18 mouse cellular contexts compared by ENCODE assay signal in the genomic region with DNA sequence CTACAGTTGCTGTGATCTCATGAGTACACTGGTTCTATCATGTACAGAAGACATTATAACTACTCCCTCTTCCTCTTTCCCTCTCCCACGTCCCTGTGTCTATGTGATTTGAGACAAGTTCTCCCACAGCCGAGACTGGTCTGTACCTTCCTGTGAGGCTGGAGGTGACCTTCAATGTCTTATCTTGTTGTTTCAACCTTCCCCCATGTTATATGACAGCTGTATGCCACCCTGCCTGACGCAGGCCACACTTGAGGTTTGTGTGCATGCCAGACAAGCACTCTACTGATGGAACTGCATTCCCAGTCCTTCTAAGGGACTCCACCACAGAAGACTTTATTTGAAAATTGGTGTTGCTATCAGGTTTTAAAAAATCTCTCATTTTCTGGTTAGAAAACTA.
"Had no signal": no experiment of that assay in that cellular context is flagged by ENCODE, and none has a peak within 500 bp of the region (broad histone marks: within the 10 kb centered on the region; RNA-seq: fewer than 3 reads in every experiment).

No protein-coding gene starts in this region.

- H3K27me3 ChIP-seq: limb, embryonic 13.5 days; midbrain, embryonic 12.5 days; midbrain, embryonic 15.5 days; neural tube, embryonic 13.5 days; stomach, embryonic 15.5 days had no signal

- H3K4me1 ChIP-seq: limb, embryonic 10.5 days; midbrain, embryonic 15.5 days; stomach, embryonic 15.5 days had no signal

- ATAC-seq: midbrain, embryonic 15.5 days had no signal

- H3K27ac ChIP-seq: limb, embryonic 10.5 days; limb, embryonic 13.5 days; liver, embryonic 14.5 days; midbrain, embryonic 12.5 days; midbrain, embryonic 15.5 days; neural tube, embryonic 13.5 days; stomach, embryonic 15.5 days had no signal

- H3K4me2 ChIP-seq: limb, embryonic 13.5 days; midbrain, embryonic 12.5 days; midbrain, embryonic 15.5 days; neural tube, embryonic 13.5 days; stomach, embryonic 15.5 days had no signal

- DNase-seq: kidney, adult 18-20 months; kidney, adult 9 months; kidney, postnatal 14 days; kidney, postnatal 4 days; lung, adult 2 months; lung, postnatal 14 days; lung, postnatal 4 days; retina, postnatal 1 day; right cerebral cortex, postnatal 25 days; spleen, adult 18-20 months; thymus, postnatal 25 days had no signal

- H3K4me3 ChIP-seq: limb, embryonic 10.5 days; limb, embryonic 13.5 days; midbrain, embryonic 12.5 days; midbrain, embryonic 15.5 days; neural tube, embryonic 13.5 days; stomach, embryonic 15.5 days had no signal

- H3K36me3 ChIP-seq: limb, embryonic 10.5 days; limb, embryonic 13.5 days; midbrain, embryonic 12.5 days; midbrain, embryonic 15.5 days; neural tube, embryonic 13.5 days; stomach, embryonic 15.5 days had no signal

- H3K9me3 ChIP-seq: limb, embryonic 10.5 days; limb, embryonic 13.5 days; midbrain, embryonic 12.5 days; midbrain, embryonic 15.5 days; neural tube, embryonic 13.5 days; stomach, embryonic 15.5 days had no signal

- H3K9ac ChIP-seq: limb, embryonic 13.5 days; liver, embryonic 14.5 days; midbrain, embryonic 12.5 days; midbrain, embryonic 15.5 days; neural tube, embryonic 13.5 days; stomach, embryonic 15.5 days had no signal
